Mouse (Mus musculus): ENCODE data around the gene Foxk1. TPM values are rescaled to one million over a fixed set of nuclear protein-coding genes. Genes with fewer than 3 reads are reported as not detected.

Foxk1 gene
- 3.6 and 4.4 TPM in 2 replicates for polyA plus RNA-seq (2015; fragmentation: Nextera tagmentation; extraction: Ambion mirVana)

GRCm38 (mm10) chr5:142400981-142401640 lies at the start of gene Foxk1:
Gene Foxk1, plus strand, starts transcription at chr5:142401497.
- no peaks in the 10 kb centered on the region for H3K27me3 ChIP-seq (ENCODE audit: insufficient read depth, low read length)
- H3K36me3 ChIP-seq (ENCODE audit: insufficient read depth, low read length): no peaks in the 10 kb centered on the region; the same call in 1 of the 2 replicates
- H3K4me2 ChIP-seq (replicated peaks; ENCODE audit: low read depth, low read length): peak within 1 kb of the TSS; percentile 94
- H3K9ac ChIP-seq (replicated peaks; ENCODE audit: low read length): peak within 1 kb of the TSS; percentile 92
- H3K4me1 ChIP-seq (ENCODE audit: insufficient read depth, low read length): peaks cover 48% of the 10 kb centered on the region
- peak within 1 kb of the TSS; percentile 98 for H3K4me3 ChIP-seq (ENCODE audit: low read length)
- peak within 1 kb of the TSS; percentile 85 for H3K27ac ChIP-seq (ENCODE audit: low read length)
- no peaks in the 10 kb centered on the region for H3K9me3 ChIP-seq (ENCODE audit: low read length)
- WGBS: under 1% methylated on average over 43 of the region's 60 CpGs
- peak; percentile 91 for ATAC-seq (ENCODE audit: low FRiP score, low TSS enrichment)

GRCm38 (mm10) chr5:142352336-142352892 lies 48.9 kb upstream of the Foxk1 start:
- ATAC-seq (ENCODE audit: low FRiP score, low TSS enrichment): no peak
- no peak overlapping the region for H3K4me3 ChIP-seq (ENCODE audit: low read length)
- no peaks in the 10 kb centered on the region for H3K4me1 ChIP-seq (ENCODE audit: insufficient read depth, low read length)
- H3K27ac ChIP-seq (ENCODE audit: low read length): no peak overlapping the region
- H3K36me3 ChIP-seq (ENCODE audit: insufficient read depth, low read length): no peaks in the 10 kb centered on the region
- WGBS: 95% methylated on average over 5 of the region's 5 CpGs
- H3K9ac ChIP-seq (replicated peaks; ENCODE audit: low read length): no peak overlapping the region
- H3K27me3 ChIP-seq (ENCODE audit: insufficient read depth, low read length): no peaks in the 10 kb centered on the region
- H3K9me3 ChIP-seq (ENCODE audit: low read length): 0 out of 2 replicates have a peak, but pooled peaks cover 9% of the 10 kb centered on the region
- H3K4me2 ChIP-seq (replicated peaks; ENCODE audit: low read depth, low read length): no peak overlapping the region

- H3K4me1 ChIP-seq (ENCODE audit: insufficient read depth, low read length): no peaks in the 10 kb centered on the region
- H3K9me3 ChIP-seq (ENCODE audit: low read length): 0 out of 2 replicates have a peak, but pooled peaks cover 1% of the 10 kb centered on the region
- 89% methylated on average over 3 of the region's 3 CpGs for WGBS
- no peak overlapping the region for H3K4me2 ChIP-seq (replicated peaks; ENCODE audit: low read depth, low read length)
- H3K27ac ChIP-seq (ENCODE audit: low read length): no peak overlapping the region
- H3K4me3 ChIP-seq (ENCODE audit: low read length): no peak overlapping the region
- no peak for ATAC-seq (ENCODE audit: low FRiP score, low TSS enrichment)
- H3K27me3 ChIP-seq (ENCODE audit: insufficient read depth, low read length): no peaks in the 10 kb centered on the region
- H3K9ac ChIP-seq (replicated peaks; ENCODE audit: low read length): no peak overlapping the region
- no peaks in the 10 kb centered on the region for H3K36me3 ChIP-seq (ENCODE audit: insufficient read depth, low read length)
These were observed 46.2 kb upstream of the Foxk1 start for GRCm38 (mm10) chr5:142355144-142355543.

GRCm38 (mm10) chr5:142361166-142361565 lies 40.1 kb upstream of the Foxk1 start:
- 66% methylated on average over 5 of the region's 5 CpGs for WGBS
- Histone ChIP-seq H3K27ac (ENCODE audit: low read length) (no peak overlapping the region), H3K4me3 (ENCODE audit: low read length) (no peak overlapping the region), H3K36me3 (ENCODE audit: insufficient read depth, low read length) (no peaks in the 10 kb centered on the region), H3K9ac (replicated peaks; ENCODE audit: low read length) (no peak overlapping the region), H3K4me2 (replicated peaks; ENCODE audit: low read depth, low read length) (no peak overlapping the region), H3K4me1 (ENCODE audit: insufficient read depth, low read length) (no peaks in the 10 kb centered on the region), H3K27me3 (ENCODE audit: insufficient read depth, low read length) (no peaks in the 10 kb centered on the region), H3K9me3 (ENCODE audit: low read length) (no peaks in the 10 kb centered on the region)
- ATAC-seq (ENCODE audit: low FRiP score, low TSS enrichment): no peak

GRCm38 (mm10) chr5:142362894-142363293 lies 38.4 kb upstream of the Foxk1 start:
- Histone ChIP-seq H3K27ac (ENCODE audit: low read length) (no peak overlapping the region), H3K36me3 (ENCODE audit: insufficient read depth, low read length) (no peaks in the 10 kb centered on the region), H3K9ac (replicated peaks; ENCODE audit: low read length) (no peak overlapping the region), H3K4me3 (ENCODE audit: low read length) (no peak overlapping the region), H3K4me1 (ENCODE audit: insufficient read depth, low read length) (peaks cover 7% of the 10 kb centered on the region; the same call in 1 of the 2 replicates), H3K4me2 (replicated peaks; ENCODE audit: low read depth, low read length) (no peak overlapping the region), H3K9me3 (ENCODE audit: low read length) (no peaks in the 10 kb centered on the region), H3K27me3 (ENCODE audit: insufficient read depth, low read length) (no peaks in the 10 kb centered on the region)
- ATAC-seq (ENCODE audit: low FRiP score, low TSS enrichment): no peak
- WGBS: 77% methylated on average over 3 of the region's 3 CpGs

- no peak for ATAC-seq (ENCODE audit: low FRiP score, low TSS enrichment)
- no peaks in the 10 kb centered on the region for H3K9me3 ChIP-seq (ENCODE audit: low read length)
- no peak overlapping the region for H3K4me3 ChIP-seq (ENCODE audit: low read length)
- H3K9ac ChIP-seq (replicated peaks; ENCODE audit: low read length): no peak overlapping the region
- H3K27me3 ChIP-seq (ENCODE audit: insufficient read depth, low read length): no peaks in the 10 kb centered on the region
- no peak overlapping the region for H3K4me2 ChIP-seq (replicated peaks; ENCODE audit: low read depth, low read length)
- 52% methylated on average over 5 of the region's 5 CpGs for WGBS
- H3K4me1 ChIP-seq (ENCODE audit: insufficient read depth, low read length): peaks cover 14% of the 10 kb centered on the region
- H3K36me3 ChIP-seq (ENCODE audit: insufficient read depth, low read length): no peaks in the 10 kb centered on the region
- H3K27ac ChIP-seq (ENCODE audit: low read length): no peak overlapping the region
These were observed 37.2 kb upstream of the Foxk1 start for GRCm38 (mm10) chr5:142364095-142364494.

GRCm38 (mm10) chr5:142367085-142368081 lies 33.9 kb upstream of the Foxk1 start:
- Histone ChIP-seq H3K4me2 (replicated peaks; ENCODE audit: low read depth, low read length) (peak overlapping the region; percentile 86), H3K27ac (ENCODE audit: low read length) (peak overlapping the region; percentile 47), H3K4me1 (ENCODE audit: insufficient read depth, low read length) (peaks cover 26% of the 10 kb centered on the region), H3K27me3 (ENCODE audit: insufficient read depth, low read length) (no peaks in the 10 kb centered on the region), H3K9ac (replicated peaks; ENCODE audit: low read length) (peak overlapping the region; percentile 78), H3K4me3 (ENCODE audit: low read length) (peak overlapping the region; percentile 57), H3K9me3 (ENCODE audit: low read length) (no peaks in the 10 kb centered on the region), H3K36me3 (ENCODE audit: insufficient read depth, low read length) (no peaks in the 10 kb centered on the region)
- ATAC-seq (ENCODE audit: low FRiP score, low TSS enrichment): peak; percentile 94
- WGBS: under 1% methylated on average over 83 of the region's 83 CpGs

GRCm38 (mm10) chr5:142368122-142368521 lies 33.2 kb upstream of the Foxk1 start:
- Histone ChIP-seq H3K27me3 (ENCODE audit: insufficient read depth, low read length) (no peaks in the 10 kb centered on the region), H3K36me3 (ENCODE audit: insufficient read depth, low read length) (no peaks in the 10 kb centered on the region), H3K4me1 (ENCODE audit: insufficient read depth, low read length) (peaks cover 26% of the 10 kb centered on the region), H3K9ac (replicated peaks; ENCODE audit: low read length) (peak overlapping the region; percentile 78), H3K27ac (ENCODE audit: low read length) (peak overlapping the region; percentile 39), H3K9me3 (ENCODE audit: low read length) (no peaks in the 10 kb centered on the region), H3K4me2 (replicated peaks; ENCODE audit: low read depth, low read length) (peak overlapping the region; percentile 86), H3K4me3 (ENCODE audit: low read length) (peak overlapping the region; percentile 57)
- ATAC-seq (ENCODE audit: low FRiP score, low TSS enrichment): no peak
- 61% methylated on average over 5 of the region's 5 CpGs for WGBS

GRCm38 (mm10) chr5:142370406-142371171 lies 30.7 kb upstream of the Foxk1 start:
- Histone ChIP-seq H3K27me3 (ENCODE audit: insufficient read depth, low read length) (no peaks in the 10 kb centered on the region), H3K36me3 (ENCODE audit: insufficient read depth, low read length) (no peaks in the 10 kb centered on the region), H3K9me3 (ENCODE audit: low read length) (no peaks in the 10 kb centered on the region), H3K4me3 (ENCODE audit: low read length) (no peak overlapping the region), H3K27ac (ENCODE audit: low read length) (no peak overlapping the region), H3K9ac (replicated peaks; ENCODE audit: low read length) (no peak overlapping the region), H3K4me1 (ENCODE audit: insufficient read depth, low read length) (peaks cover 26% of the 10 kb centered on the region), H3K4me2 (replicated peaks; ENCODE audit: low read depth, low read length) (no peak overlapping the region)
- WGBS: 97% methylated on average over 4 of the region's 4 CpGs
- ATAC-seq (ENCODE audit: low FRiP score, low TSS enrichment): no peak
